23 mouse cellular contexts compared by ENCODE assay signal in genomic region chr9:83469871-83470270, GRCm38 (mm10). TPM values are rescaled to one million over a fixed set of nuclear protein-coding genes. Genes with fewer than 3 reads are reported as not detected.
DNase-seq lines count a peak whose midpoint lies in the region; ATAC-seq and TF ChIP-seq lines count a peak whose summit lies in the region.
"Had no signal": no experiment of that assay in that cellular context is flagged by ENCODE, and none has a peak within 500 bp of the region (broad histone marks: within the 10 kb centered on the region; RNA-seq: fewer than 3 reads in every experiment).

No protein-coding gene starts in this region.

- 33% methylated on average over 2 of the region's 2 CpGs for WGBS in cerebellum, adult 2 months
- WGBS in liver, embryonic 11.5 days, result 66% methylated on average over 2 of the region's 2 CpGs

- TF ChIP-seq POLR2A in cerebellum, adult 2 months (IDR thresholded peaks at IDR 0.05; ENCODE audit: borderline replicate concordance, insufficient read depth, low read length), result no peak

- no peak overlapping the region for H3K27ac ChIP-seq in cerebellum, adult 2 months (ENCODE audit: insufficient read depth, low read length)
- no peak overlapping the region for H3K27ac ChIP-seq in liver, embryonic 11.5 days (ENCODE audit: low read depth, low read length)
- H3K27ac ChIP-seq: embryonic facial prominence, embryonic 10.5 days; embryonic facial prominence, embryonic 13.5 days; forebrain, embryonic 12.5 days; forebrain, embryonic 15.5 days; hindbrain, embryonic 12.5 days; hindbrain, embryonic 15.5 days had no signal

- no peak for ATAC-seq in liver, embryonic 11.5 days (replicated peaks; ENCODE audit: low FRiP score)
- ATAC-seq: CD4-positive, CD25-positive, alpha-beta regulatory T cell, adult 4 months; forebrain, embryonic 15.5 days; intestine, postnatal 0 days had no signal

- peak; percentile 27 to 55 for DNase-seq in cerebellum, adult 2 months
- DNase-seq in cerebellum, adult 8-10 months, result no peak
- peak; percentile 62 for DNase-seq in brain, adult 2 months (ENCODE audit: low read depth, low spot score)
- peak; percentile 33 for DNase-seq in cerebellum, adult 9-11 months
- peak; percentile 26 to 64 for DNase-seq in cerebellum, postnatal 25 days
- DNase-seq in embryo, embryonic 10.5 days (ENCODE audit: low spot score), result no peak
- DNase-seq in liver, embryonic 11.5 days (ENCODE audit: low spot score), result no peak
- DNase-seq: adrenal gland, adult 8-10 months; adrenal gland, postnatal 25 days; embryo, embryonic 11 days; gastrocnemius, postnatal 10 days; gastrocnemius, postnatal 36 days; kidney, adult 9 months had no signal

- H3K9ac ChIP-seq in liver, embryonic 11.5 days (ENCODE audit: low read depth, low read length), result no peak overlapping the region
- H3K9ac ChIP-seq: embryonic facial prominence, embryonic 13.5 days; forebrain, embryonic 12.5 days; forebrain, embryonic 15.5 days; hindbrain, embryonic 12.5 days; hindbrain, embryonic 15.5 days had no signal

- no peak overlapping the region for H3K4me3 ChIP-seq in cerebellum, adult 2 months (replicated peaks; ENCODE audit: insufficient read depth, low read depth, low read length)
- H3K4me3 ChIP-seq in liver, embryonic 11.5 days (ENCODE audit: low read depth, low read length), result no peak overlapping the region
- H3K4me3 ChIP-seq: embryonic facial prominence, embryonic 10.5 days; embryonic facial prominence, embryonic 13.5 days; erythroblast, embryonic 14.5 days; forebrain, embryonic 12.5 days; forebrain, embryonic 15.5 days; hindbrain, embryonic 12.5 days; hindbrain, embryonic 15.5 days had no signal

- no peak for TF ChIP-seq CTCF in cerebellum, adult 2 months (IDR thresholded peaks at IDR 0.05; ENCODE audit: borderline replicate concordance, insufficient read depth, low read depth, low read length)

- H3K36me3 ChIP-seq in liver, embryonic 11.5 days (ENCODE audit: control insufficient read depth, insufficient read depth, low read length), result no peaks in the 10 kb centered on the region
- H3K36me3 ChIP-seq: embryonic facial prominence, embryonic 10.5 days; embryonic facial prominence, embryonic 13.5 days; forebrain, embryonic 12.5 days; forebrain, embryonic 15.5 days; hindbrain, embryonic 12.5 days; hindbrain, embryonic 15.5 days had no signal

- no peaks in the 10 kb centered on the region for H3K27me3 ChIP-seq in cerebellum, adult 2 months (ENCODE audit: control insufficient read depth, insufficient read depth, low read length)
- H3K27me3 ChIP-seq in liver, embryonic 11.5 days (replicated peaks; ENCODE audit: control insufficient read depth, insufficient read depth, low read length), result no peaks in the 10 kb centered on the region
- H3K27me3 ChIP-seq: embryonic facial prominence, embryonic 13.5 days; forebrain, embryonic 12.5 days; forebrain, embryonic 15.5 days; hindbrain, embryonic 12.5 days; hindbrain, embryonic 15.5 days had no signal

- no peak overlapping the region for H3K4me2 ChIP-seq in liver, embryonic 11.5 days
- H3K4me2 ChIP-seq: embryonic facial prominence, embryonic 13.5 days; forebrain, embryonic 12.5 days; forebrain, embryonic 15.5 days; heart, embryonic 11.5 days; hindbrain, embryonic 12.5 days; hindbrain, embryonic 15.5 days had no signal

- H3K4me1 ChIP-seq in cerebellum, adult 2 months (ENCODE audit: control insufficient read depth, insufficient read depth, low read length), result no peaks in the 10 kb centered on the region
- no peaks in the 10 kb centered on the region for H3K4me1 ChIP-seq in liver, embryonic 11.5 days (replicated peaks; ENCODE audit: control insufficient read depth, insufficient read depth, low read length)
- H3K4me1 ChIP-seq: embryonic facial prominence, embryonic 10.5 days; embryonic facial prominence, embryonic 13.5 days; forebrain, embryonic 12.5 days; forebrain, embryonic 15.5 days; hindbrain, embryonic 12.5 days; hindbrain, embryonic 15.5 days had no signal

- H3K9me3 ChIP-seq in liver, embryonic 11.5 days (ENCODE audit: control insufficient read depth, low read length), result no peaks in the 10 kb centered on the region
- H3K9me3 ChIP-seq: embryonic facial prominence, embryonic 10.5 days; embryonic facial prominence, embryonic 13.5 days; forebrain, embryonic 12.5 days; forebrain, embryonic 15.5 days; hindbrain, embryonic 12.5 days; hindbrain, embryonic 15.5 days had no signal

RNA-seq across cellular contexts. Expression of gene Lca5, which starts 28.9 kb away (rescaled TPM):
- 8.4 and 9.0 TPM in 2 replicates for polyA plus RNA-seq in cerebellum, adult 2 months (2012; rRNA removed)
- polyA plus RNA-seq in liver, embryonic 11.5 days (2014; fragmentation: Nextera tagmentation; extraction: Ambion mirVana), result 5.4 and 7.2 TPM in 2 replicates
- polyA plus RNA-seq: erythroblast, embryonic 14.5 days had no signal

Comparison
In these comparisons a context has a peak if more than half of its experiments do, and no peak if none do; other contexts are left out.
1. DNase-seq: peak in cerebellum, adult 2 months (2 of 2), brain, adult 2 months (single experiment), cerebellum, adult 9-11 months (single experiment) and cerebellum, postnatal 25 days (2 of 2); none in cerebellum, adult 8-10 months (single experiment), embryo, embryonic 10.5 days (single experiment) and liver, embryonic 11.5 days (single experiment).